Mouse (Mus musculus) liver, embryonic 11.5 days (tissue): Measurements from ENCODE around the gene Pbrm1. TPM values are rescaled to one million over a fixed set of nuclear protein-coding genes. Genes with fewer than 3 reads are reported as not detected.

Source experiments
- ATAC-seq: fragments of 200-750 bp; cut with Nextera tagmentation; replicated peaks from 2 replicates; pipeline ENCODE4 v1.8.0; 2017; ENCODE audit warnings: moderate number of reproducible peaks, mild to moderate bottlenecking, moderate TSS enrichment, moderate library complexity; ENCODE audit not compliant: low FRiP score
- DNase-seq: peaks from one replicate; pipeline ENCODE4 v3.0.0-alpha.2; 2017; ENCODE audit warnings: low spot score
- H3K27ac ChIP-seq: fragments of 300-500 bp; sonication (generic); 2 replicates; pipeline ENCODE4 v1.5.1; 2014; ENCODE audit warnings: mild to moderate bottlenecking, low read depth, low read length, control low read depth
- H3K27me3 ChIP-seq: fragments of 300-500 bp; sonication (generic); replicated peaks from 2 replicates; pipeline ENCODE4 v1.6.1; 2014; ENCODE audit warnings: low read length, mixed read lengths; ENCODE audit not compliant: control insufficient read depth, insufficient read depth
- H3K36me3 ChIP-seq: fragments of 300-500 bp; sonication (generic); 2 replicates; pipeline ENCODE4 v1.6.1; 2014; ENCODE audit warnings: mild to moderate bottlenecking, low read length, moderate library complexity, mixed read lengths; ENCODE audit not compliant: control insufficient read depth, insufficient read depth
- H3K4me1 ChIP-seq: fragments of 300-500 bp; sonication (generic); replicated peaks from 2 replicates; pipeline ENCODE4 v1.6.1; 2014; ENCODE audit warnings: low read length, mixed read lengths; ENCODE audit not compliant: control insufficient read depth, insufficient read depth
- H3K4me2 ChIP-seq: fragments of 300-500 bp; sonication (generic); 2 replicates; pipeline ENCODE4 v1.6.1; 2014; ENCODE audit warnings: mild to moderate bottlenecking, control low read depth, moderate library complexity
- H3K4me3 ChIP-seq: fragments of 300-500 bp; sonication (generic); 2 replicates; pipeline ENCODE4 v1.5.1; 2014; ENCODE audit warnings: low read depth, low read length, control low read depth
- H3K9ac ChIP-seq: fragments of 300-500 bp; sonication (generic); 2 replicates; pipeline ENCODE4 v1.6.1; 2014; ENCODE audit warnings: low read depth, low read length, control low read depth
- H3K9me3 ChIP-seq: fragments of 300-500 bp; sonication (generic); 2 replicates; pipeline ENCODE4 v1.6.1; 2016; ENCODE audit warnings: low read length, inconsistent platforms, mixed read lengths; ENCODE audit not compliant: control insufficient read depth
- WGBS: fragments of 180-500 bp; shearing (Covaris S2); extraction: QIAGEN DNeasy Blood & Tissue Kit; methylation state at CpG from one replicate; pipeline ENCODE4 v1.1.7; 2014; 5-methylcytosine and 5-hydroxymethylcytosine counted together
- polyA plus RNA-seq: library from polyadenylated mRNA; unstranded; fragments of >200 nt; fragmentation: Nextera tagmentation; extraction: Ambion mirVana; gene quantifications from 2 replicates; pipeline ENCODE4 v1.2.1, GENCODE M21; 2014

Gene Pbrm1
- polyA plus RNA-seq, 1 experiment from 2014 or later, result 73.0 TPM

DNA sequence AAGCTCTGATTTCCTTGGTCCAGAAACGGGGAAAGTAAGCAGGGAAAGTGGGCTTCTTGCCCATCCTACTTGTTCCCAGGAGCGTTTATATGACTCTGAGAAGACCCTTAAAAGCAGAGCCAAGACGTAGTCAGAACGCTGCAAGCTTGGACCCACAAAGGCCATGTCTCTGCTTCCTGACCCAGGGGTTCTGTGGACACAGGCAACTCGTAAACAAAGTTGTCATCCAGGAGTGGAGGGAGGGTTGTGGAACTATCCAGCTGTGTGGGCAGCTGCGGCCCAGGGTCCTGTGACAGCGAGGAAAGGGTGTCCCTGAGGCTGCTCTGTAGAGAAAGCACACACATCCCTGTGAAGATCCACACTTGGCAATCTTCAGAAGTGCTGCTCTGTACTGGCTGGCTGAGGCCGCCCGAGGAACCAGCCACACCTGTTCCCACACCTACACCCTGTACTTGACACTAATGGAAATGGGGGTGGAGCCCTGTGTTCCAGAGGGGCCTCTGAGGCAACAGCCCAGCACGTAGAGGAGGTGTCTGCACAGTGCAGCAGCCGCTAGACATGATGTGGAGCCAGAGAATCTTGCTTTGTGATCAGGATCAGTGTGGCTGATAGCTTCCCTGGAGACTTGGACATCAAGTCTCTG, 114.2 kb downstream of the Pbrm1 start:
- peak; percentile 28 for DNase-seq

DNA sequence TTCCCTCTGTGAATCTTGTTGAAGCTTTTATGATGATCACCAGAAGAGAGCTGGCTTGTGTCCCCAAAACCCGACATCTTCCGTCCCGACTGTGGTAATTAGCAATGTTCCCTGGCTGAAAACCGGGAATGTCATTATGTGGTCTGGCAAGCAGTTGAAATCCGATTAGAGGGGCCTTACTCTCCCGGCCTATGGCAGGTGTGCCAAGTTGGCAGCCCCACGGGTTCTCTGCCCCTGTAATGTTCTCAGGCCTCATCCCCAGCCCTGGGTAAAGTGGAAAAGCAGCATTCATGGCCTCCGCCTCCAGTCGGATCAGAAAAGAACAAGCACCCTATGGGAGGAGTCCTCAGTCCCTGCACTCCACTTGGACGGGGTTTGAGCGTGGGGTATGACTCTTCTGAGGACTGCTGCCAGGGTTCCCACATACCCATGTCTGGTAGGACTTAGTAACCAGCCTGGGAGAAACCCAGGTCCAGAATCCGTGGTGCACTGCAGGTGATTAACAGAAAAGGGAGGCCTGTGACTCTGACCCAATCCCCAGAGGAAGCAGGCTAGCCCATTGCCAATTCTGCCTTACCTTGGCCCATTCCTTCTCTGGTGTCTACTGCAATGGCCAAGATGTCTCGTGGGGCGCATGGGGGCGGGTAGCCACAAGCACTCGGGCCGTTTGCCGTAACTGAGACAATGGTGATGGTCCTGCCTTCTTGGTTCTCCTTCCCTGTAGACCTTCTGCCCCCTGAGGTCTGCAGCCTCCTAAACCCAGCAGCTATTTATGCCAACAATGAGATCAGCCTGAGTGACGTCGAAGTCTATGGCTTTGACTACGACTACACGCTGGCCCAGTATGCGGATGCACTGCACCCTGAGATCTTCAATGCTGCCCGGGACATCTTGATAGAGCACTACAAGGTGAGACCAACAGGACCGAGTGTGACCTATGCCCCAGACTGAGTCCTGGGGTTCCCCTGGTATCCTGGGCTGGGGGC, 115.4 kb downstream of the Pbrm1 start:
- ATAC-seq (no peak), DNase-seq (no peak)
- Histone ChIP-seq H3K27ac (no peak overlapping the region), H3K4me3 (no peak overlapping the region), H3K9me3 (no peaks in the 10 kb centered on the region), H3K4me1 (peaks cover 29% of the 10 kb centered on the region), H3K4me2 (no peak overlapping the region), H3K9ac (no peak overlapping the region), H3K27me3 (no peaks in the 10 kb centered on the region), H3K36me3 (peaks cover 53% of the 10 kb centered on the region)
- 91% methylated on average over 25 of the region's 25 CpGs for WGBS

More for the DNA sequence above, 114.2 kb downstream of the Pbrm1 start:
- H3K4me2 ChIP-seq, result peak overlapping the region; percentile 85
- peaks cover 41% of the 10 kb centered on the region for H3K36me3 ChIP-seq
- ATAC-seq, result no peak
- WGBS, result 64% methylated on average over 11 of the region's 11 CpGs
- H3K9me3 ChIP-seq, result no peaks in the 10 kb centered on the region
- peak overlapping the region; percentile 28; the same call in 1 of the 2 replicates for H3K27ac ChIP-seq
- peak overlapping the region; percentile 83; the same call in 1 of the 2 replicates for H3K4me3 ChIP-seq
- peaks cover 29% of the 10 kb centered on the region for H3K4me1 ChIP-seq
- H3K9ac ChIP-seq, result peak overlapping the region; percentile 32
- no peaks in the 10 kb centered on the region for H3K27me3 ChIP-seq

DNA sequence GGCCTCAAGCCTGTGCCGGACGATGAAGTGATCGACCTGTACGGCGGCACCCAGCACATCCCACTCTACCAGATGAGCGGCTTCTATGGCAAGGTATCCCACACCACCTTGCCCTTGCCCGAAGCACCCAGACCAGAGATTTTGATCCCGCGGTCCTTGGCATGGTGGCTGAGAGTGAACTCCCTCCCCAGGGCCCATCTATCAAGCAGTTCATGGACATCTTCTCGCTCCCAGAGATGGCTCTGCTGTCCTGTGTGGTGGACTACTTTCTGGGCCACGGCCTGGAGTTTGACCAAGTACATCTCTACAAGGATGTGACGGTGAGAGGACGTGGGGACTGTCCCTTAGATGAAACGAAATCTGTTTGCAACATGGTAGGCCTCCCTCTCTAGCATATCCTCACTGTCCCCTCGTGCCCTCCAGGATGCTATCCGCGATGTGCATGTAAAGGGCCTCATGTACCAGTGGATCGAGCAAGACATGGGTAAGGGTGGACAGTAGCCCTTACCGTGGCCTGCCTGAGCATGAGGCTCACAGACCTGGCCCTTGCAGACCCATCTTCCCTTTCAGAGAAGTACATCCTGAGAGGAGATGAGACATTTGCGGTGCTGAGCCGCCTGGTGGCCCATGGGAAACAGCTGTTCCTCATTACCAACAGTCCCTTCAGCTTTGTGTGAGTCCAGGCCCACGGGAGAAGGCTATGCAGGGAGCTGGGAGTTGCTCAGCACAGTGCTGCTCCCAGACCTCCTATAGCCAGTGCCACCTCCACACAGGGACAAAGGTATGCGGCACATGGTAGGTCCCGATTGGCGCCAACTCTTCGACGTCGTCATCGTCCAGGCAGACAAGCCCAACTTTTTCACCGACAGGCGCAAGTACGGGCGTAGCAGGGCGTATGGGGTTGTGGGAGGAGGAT, 116.8 kb downstream of the Pbrm1 start:
- H3K9me3 ChIP-seq, result no peaks in the 10 kb centered on the region
- H3K4me1 ChIP-seq, result peaks cover 23% of the 10 kb centered on the region
- no peak overlapping the region for H3K27ac ChIP-seq
- H3K27me3 ChIP-seq, result no peaks in the 10 kb centered on the region
- ATAC-seq (no peak), DNase-seq (no peak)
- 94% methylated on average over 34 of the region's 34 CpGs for WGBS
- no peak overlapping the region for H3K4me2 ChIP-seq
- H3K36me3 ChIP-seq, result peaks cover 66% of the 10 kb centered on the region
- H3K4me3 ChIP-seq, result no peak overlapping the region
- no peak overlapping the region for H3K9ac ChIP-seq

DNA sequence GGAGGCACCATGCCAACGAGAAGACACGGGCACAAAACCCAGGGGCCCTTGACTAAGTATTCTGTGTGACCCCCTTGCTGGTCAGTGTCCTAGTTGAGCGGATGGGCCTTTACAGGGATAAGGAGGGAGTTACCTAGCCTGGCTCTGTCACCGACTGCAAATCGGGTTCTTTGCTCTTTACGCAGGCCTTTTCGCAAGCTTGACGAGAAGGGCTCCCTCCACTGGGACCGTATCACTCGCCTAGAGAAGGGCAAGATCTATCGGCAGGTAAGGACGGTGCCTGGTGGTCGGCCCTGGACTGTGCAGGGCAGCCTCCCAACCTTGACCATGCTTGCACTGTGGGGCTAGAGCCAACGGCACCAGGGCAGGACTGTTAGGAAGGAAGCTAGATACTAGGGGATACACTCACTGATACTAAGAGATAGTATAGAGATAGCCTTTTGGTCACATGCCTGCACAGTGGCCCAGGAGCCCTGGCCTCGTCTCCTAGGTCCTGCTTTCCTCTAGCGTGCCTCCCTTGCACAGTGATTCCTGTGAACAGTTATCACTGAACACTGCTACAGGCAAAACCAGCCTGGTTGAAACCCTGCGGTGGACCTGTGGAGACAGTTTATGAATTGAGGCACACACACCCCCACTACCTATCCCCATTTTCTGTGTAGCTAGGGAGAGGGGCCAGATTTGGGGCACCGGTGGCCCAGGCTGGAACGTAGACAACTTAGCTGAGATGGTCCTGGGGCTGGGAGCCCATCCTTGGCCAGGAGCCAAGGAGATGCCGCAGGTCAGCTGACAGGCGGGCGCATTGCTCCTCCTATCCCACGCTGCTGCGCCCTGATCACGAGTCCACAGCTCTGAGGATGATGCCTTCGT, 117.7 kb downstream of the Pbrm1 start:
- 89% methylated on average over 26 of the region's 26 CpGs for WGBS
- peaks cover 75% of the 10 kb centered on the region for H3K36me3 ChIP-seq
- no peaks in the 10 kb centered on the region for H3K27me3 ChIP-seq

DNA sequence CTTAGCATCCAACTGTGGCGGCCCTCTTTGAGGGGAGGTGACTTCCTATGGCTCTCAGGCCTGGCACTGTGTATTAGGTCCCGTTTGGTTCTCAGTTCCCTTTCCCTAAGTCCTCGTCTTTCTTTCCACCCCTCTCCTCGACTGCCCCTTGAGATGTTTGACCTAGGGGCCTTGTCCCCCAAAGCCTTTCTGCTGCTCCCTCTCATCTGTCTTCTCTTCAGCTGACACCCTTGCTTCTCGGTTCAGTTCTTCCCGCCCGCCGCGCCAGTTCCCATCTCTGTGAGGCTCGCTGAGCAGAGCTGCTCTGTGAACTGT, 118.3 kb downstream of the Pbrm1 start:
- H3K4me1 ChIP-seq, result peaks cover 18% of the 10 kb centered on the region
- WGBS, result 87% methylated on average over 10 of the region's 10 CpGs
- H3K9ac ChIP-seq, result no peak overlapping the region
- peaks cover 81% of the 10 kb centered on the region for H3K36me3 ChIP-seq
- no peak for DNase-seq
- no peak for ATAC-seq
- no peaks in the 10 kb centered on the region for H3K27me3 ChIP-seq
- H3K4me3 ChIP-seq, result no peak overlapping the region
- no peak overlapping the region for H3K4me2 ChIP-seq
- no peaks in the 10 kb centered on the region for H3K9me3 ChIP-seq
- no peak overlapping the region for H3K27ac ChIP-seq

More for the DNA sequence above, 117.7 kb downstream of the Pbrm1 start:
- Histone ChIP-seq H3K4me1 (peaks cover 23% of the 10 kb centered on the region), H3K4me3 (no peak overlapping the region), H3K27ac (no peak overlapping the region), H3K9me3 (no peaks in the 10 kb centered on the region), H3K9ac (no peak overlapping the region), H3K4me2 (no peak overlapping the region)
- DNase-seq (no peak), ATAC-seq (no peak)

DNA sequence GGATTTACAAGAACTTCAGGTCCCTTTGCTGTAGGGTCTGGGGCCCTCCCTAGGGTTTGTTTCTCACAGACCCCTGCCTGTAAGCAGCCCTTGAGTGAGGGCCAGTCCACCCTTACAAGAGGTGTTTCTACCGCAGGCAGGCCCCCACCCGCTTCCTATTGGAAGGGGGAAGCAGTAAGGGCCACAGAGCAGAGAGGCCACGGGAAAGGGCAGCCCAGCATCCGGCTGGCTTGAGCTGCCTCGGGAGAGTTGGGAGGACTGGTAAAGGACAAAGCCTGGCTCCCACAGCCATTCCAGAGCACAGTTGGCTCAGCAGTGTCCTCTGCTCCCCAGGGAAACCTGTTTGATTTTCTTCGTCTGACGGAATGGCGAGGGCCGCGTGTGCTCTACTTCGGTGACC, 118.9 kb downstream of the Pbrm1 start:
- peaks cover 12% of the 10 kb centered on the region for H3K4me1 ChIP-seq
- WGBS, result 86% methylated on average over 11 of the region's 11 CpGs
- ATAC-seq, result no peak

DNA sequence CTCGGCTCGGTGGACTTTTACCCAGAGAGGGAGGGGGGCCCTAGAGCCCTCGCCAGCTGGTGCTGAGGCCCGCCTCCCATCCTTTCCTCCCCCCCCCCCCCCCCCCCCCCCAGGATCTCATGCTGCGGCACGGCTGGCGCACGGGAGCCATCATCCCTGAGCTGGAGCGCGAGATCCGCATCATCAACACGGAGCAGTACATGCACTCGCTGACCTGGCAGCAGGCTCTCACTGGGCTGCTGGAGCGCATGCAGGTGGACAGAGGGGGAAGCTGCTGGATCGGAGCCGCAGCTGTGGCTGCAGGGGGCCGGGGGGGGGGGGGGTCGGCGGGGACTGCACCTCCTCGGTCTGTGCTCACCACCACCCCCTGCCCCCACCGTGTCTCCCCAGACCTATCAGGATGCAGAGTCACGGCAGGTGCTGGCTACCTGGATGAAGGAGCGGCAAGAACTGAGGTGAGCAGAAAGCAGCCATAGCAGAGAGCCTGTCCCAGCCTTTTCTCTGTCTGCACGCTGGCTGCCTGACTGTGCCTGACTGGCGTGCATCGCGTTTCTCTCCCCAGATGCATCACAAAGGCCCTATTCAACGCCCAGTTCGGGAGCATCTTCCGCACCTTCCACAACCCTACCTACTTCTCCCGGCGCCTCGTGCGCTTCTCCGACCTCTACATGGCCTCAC, 119.4 kb downstream of the Pbrm1 start:
- DNase-seq (no peak), ATAC-seq (no peak)
- Histone ChIP-seq H3K9me3 (no peaks in the 10 kb centered on the region), H3K4me2 (no peak overlapping the region), H3K36me3 (peaks cover 88% of the 10 kb centered on the region), H3K9ac (no peak overlapping the region), H3K4me3 (no peak overlapping the region), H3K27me3 (no peaks in the 10 kb centered on the region), H3K27ac (no peak overlapping the region; the same call in 1 of the 2 replicates), H3K4me1 (peaks cover 7% of the 10 kb centered on the region)
- WGBS, result 86% methylated on average over 30 of the region's 35 CpGs

More for the DNA sequence above, 118.9 kb downstream of the Pbrm1 start:
- no peak overlapping the region for H3K9ac ChIP-seq
- no peak overlapping the region; the same call in 1 of the 2 replicates for H3K27ac ChIP-seq
- H3K27me3 ChIP-seq, result no peaks in the 10 kb centered on the region
- H3K4me3 ChIP-seq, result no peak overlapping the region
- no peak overlapping the region for H3K4me2 ChIP-seq
- no peak for DNase-seq
- peaks cover 86% of the 10 kb centered on the region for H3K36me3 ChIP-seq
- no peaks in the 10 kb centered on the region for H3K9me3 ChIP-seq
